ENCODE assay signal across 32 mouse cellular contexts in the genomic region with DNA sequence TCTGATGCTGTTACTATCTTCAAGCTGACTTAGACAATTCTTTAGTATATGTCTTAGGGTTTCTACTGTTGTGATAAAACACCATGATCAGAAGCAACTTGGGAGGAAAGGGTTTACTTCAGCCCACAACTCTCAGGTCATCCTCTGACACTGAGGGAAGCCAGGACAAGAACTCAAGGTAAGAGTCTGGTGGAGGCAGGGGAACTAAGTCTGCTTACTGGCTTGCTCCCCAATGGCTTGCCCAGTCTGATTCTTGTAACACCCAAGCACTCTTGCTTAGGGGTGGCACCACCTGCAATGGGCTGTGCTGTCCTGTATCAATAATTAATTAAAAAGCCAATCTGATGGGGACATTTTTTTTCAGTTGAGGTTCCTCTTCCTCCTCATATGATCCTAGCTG. TPM values are rescaled to one million over a fixed set of nuclear protein-coding genes. Genes with fewer than 3 reads are reported as not detected.
DNase-seq lines count a peak whose midpoint lies in the region; ATAC-seq and TF ChIP-seq lines count a peak whose summit lies in the region.
"Had no signal": no experiment of that assay in that cellular context is flagged by ENCODE, and none has a peak within 500 bp of the region (broad histone marks: within the 10 kb centered on the region; RNA-seq: fewer than 3 reads in every experiment).

No protein-coding gene starts in this region.

- intact Hi-C loops in heart, postnatal 25 days (cut with DNase I), result no loop called here

- H3K27ac ChIP-seq in heart, embryonic 10.5 days, result peak overlapping the region; percentile 94; the same call in 1 of the 2 replicates
- peak overlapping the region; percentile 98 for H3K27ac ChIP-seq in heart, embryonic 13.5 days (replicated peaks)
- peak overlapping the region; percentile 99 for H3K27ac ChIP-seq in heart, postnatal 0 days (ENCODE audit: low read depth)
- H3K27ac ChIP-seq: forebrain, embryonic 13.5 days; hindbrain, embryonic 12.5 days; hindbrain, embryonic 15.5 days had no signal

- no peak for TF ChIP-seq EP300 in heart, postnatal 0 days (IDR thresholded peaks at IDR 0.05; ENCODE audit: low read depth)

- H3K36me3 ChIP-seq in heart, embryonic 10.5 days, result peaks cover 7% of the 10 kb centered on the region
- peaks cover 5% of the 10 kb centered on the region for H3K36me3 ChIP-seq in heart, embryonic 13.5 days
- H3K36me3 ChIP-seq in heart, postnatal 0 days (replicated peaks; ENCODE audit: control insufficient read depth, insufficient read depth, low read length), result no peaks in the 10 kb centered on the region
- H3K36me3 ChIP-seq: forebrain, embryonic 10.5 days; G1E; hindbrain, embryonic 12.5 days; hindbrain, embryonic 15.5 days had no signal

- H3K9me3 ChIP-seq in heart, embryonic 10.5 days, result no peaks in the 10 kb centered on the region; the same call in 1 of the 2 replicates
- peaks cover 3% of the 10 kb centered on the region; the same call in 1 of the 2 replicates for H3K9me3 ChIP-seq in heart, embryonic 13.5 days
- no peaks in the 10 kb centered on the region for H3K9me3 ChIP-seq in heart, postnatal 0 days (replicated peaks; ENCODE audit: control insufficient read depth, low read length)
- H3K9me3 ChIP-seq: forebrain, embryonic 10.5 days; forebrain, embryonic 13.5 days; G1E; hindbrain, embryonic 12.5 days; hindbrain, embryonic 15.5 days had no signal

- no peak overlapping the region for H3K4me2 ChIP-seq in heart, embryonic 13.5 days
- H3K4me2 ChIP-seq in heart, postnatal 0 days (ENCODE audit: low read depth, low read length), result no peak overlapping the region
- H3K4me2 ChIP-seq: forebrain, embryonic 13.5 days; hindbrain, embryonic 12.5 days; hindbrain, embryonic 15.5 days had no signal

- peak overlapping the region; percentile 2; the same call in 1 of the 2 replicates for H3K9ac ChIP-seq in heart, embryonic 13.5 days
- no peak overlapping the region for H3K9ac ChIP-seq in heart, postnatal 0 days (replicated peaks; ENCODE audit: low read depth, low read length)
- H3K9ac ChIP-seq: forebrain, embryonic 13.5 days; hindbrain, embryonic 12.5 days; hindbrain, embryonic 15.5 days had no signal

- peaks cover 80% of the 10 kb centered on the region for H3K4me1 ChIP-seq in heart, embryonic 10.5 days
- peaks cover 84% of the 10 kb centered on the region for H3K4me1 ChIP-seq in heart, embryonic 13.5 days
- peaks cover 38% of the 10 kb centered on the region for H3K4me1 ChIP-seq in heart, postnatal 0 days (ENCODE audit: control insufficient read depth, insufficient read depth)

- no peak for ATAC-seq in heart, embryonic 13.5 days (ENCODE audit: extremely low read depth, insufficient number of reproducible peaks, low FRiP score, low TSS enrichment)
- ATAC-seq in heart, postnatal 0 days (ENCODE audit: insufficient read depth, low read depth), result no peak
- ATAC-seq: forebrain, embryonic 13.5 days; forebrain, embryonic 16.5 days; intestine, postnatal 0 days; Patski had no signal

- DNase-seq in heart, embryonic 10.5 days (ENCODE audit: low spot score), result no peak
- DNase-seq in heart, postnatal 25 days (ENCODE audit: low spot score), result no peak
- no peak for DNase-seq in heart, postnatal 4 days
- no peak for DNase-seq in heart, postnatal 0 days (ENCODE audit: low spot score)
- DNase-seq in heart, adult 9 months (ENCODE audit: low spot score in 2 of 2), result no peak
- DNase-seq: adrenal gland, postnatal 10 days; adrenal gland, postnatal 36 days; B cell, adult 2 months; cerebellum, adult 18-20 months; cerebellum, adult 9-10 months; cerebellum, postnatal 14 days; gastrocnemius, postnatal 10 days; gastrocnemius, postnatal 36 days; kidney, adult 2 months had no signal

- 0 out of 2 replicates have a peak overlapping the region, but pooled peaks have one; percentile 1 for H3K4me3 ChIP-seq in heart, embryonic 10.5 days
- H3K4me3 ChIP-seq in heart, embryonic 13.5 days, result no peak overlapping the region
- no peak overlapping the region for H3K4me3 ChIP-seq in heart, postnatal 0 days (ENCODE audit: low read depth, low read length)
- H3K4me3 ChIP-seq: forebrain, embryonic 10.5 days; forebrain, embryonic 13.5 days; hindbrain, embryonic 12.5 days; hindbrain, embryonic 15.5 days had no signal

- H3K27me3 ChIP-seq in heart, embryonic 10.5 days (ENCODE audit: insufficient read depth, poor library complexity, severe bottlenecking), result no peaks in the 10 kb centered on the region
- peaks cover 44% of the 10 kb centered on the region for H3K27me3 ChIP-seq in heart, embryonic 13.5 days (replicated peaks)
- no peaks in the 10 kb centered on the region for H3K27me3 ChIP-seq in heart, postnatal 0 days (ENCODE audit: control insufficient read depth, insufficient read depth, low read length)
- H3K27me3 ChIP-seq: forebrain, embryonic 13.5 days; hindbrain, embryonic 12.5 days; hindbrain, embryonic 15.5 days had no signal

- TF ChIP-seq CTCF in heart, postnatal 0 days (IDR thresholded peaks at IDR 0.05; ENCODE audit: low read depth), result no peak

RNA-seq across cellular contexts. Expression of a gene that starts 4.3 kb away (rescaled TPM):
- 2,022 and 5,104 TPM in 2 replicates for polyA plus RNA-seq in heart, embryonic 10.5 days (2016; fragmentation: Nextera tagmentation; extraction: Ambion mirVana)
- total RNA-seq in heart, postnatal 25 days (2021), result 1,000 to 10,000 TPM; 2,164 to 2,361 TPM
- 3,662 and 3,747 TPM in 2 replicates for polyA plus RNA-seq in heart, embryonic 13.5 days (2015; fragmentation: Nextera tagmentation; extraction: Ambion mirVana)
- 1,000 to 10,000 TPM; 1,764 to 1,922 TPM for total RNA-seq in heart, postnatal 4 days (2021)
- total RNA-seq in heart, postnatal 0 days (2014; rRNA removed; ENCODE audit: low replicate concordance), result 4,273 and 4,731 TPM in 2 replicates
- polyA plus RNA-seq in heart, postnatal 0 days (2015; fragmentation: Nextera tagmentation; extraction: Ambion mirVana), result 1,026 and 1,537 TPM in 2 replicates
- total RNA-seq: granulocyte monocyte progenitor cell, adult 5-6 weeks; hematopoietic stem cell, adult 5-6 weeks had no signal

RNA-seq across cellular contexts. Expression of a gene that starts 16.6 kb away (rescaled TPM):
- 73.7 and 88.8 TPM in 2 replicates for polyA plus RNA-seq in heart, embryonic 10.5 days (2016; fragmentation: Nextera tagmentation; extraction: Ambion mirVana)
- 10 to 100 TPM; 26.0 to 27.0 TPM for total RNA-seq in heart, postnatal 25 days (2021)
- 56.8 and 58.2 TPM in 2 replicates for polyA plus RNA-seq in heart, embryonic 13.5 days (2015; fragmentation: Nextera tagmentation; extraction: Ambion mirVana)
- total RNA-seq in heart, postnatal 4 days (2021), result 10 to 100 TPM; 35.7 to 39.7 TPM
- 20.2 and 50.1 TPM in 2 replicates for total RNA-seq in heart, postnatal 0 days (2014; rRNA removed; ENCODE audit: low replicate concordance)
- polyA plus RNA-seq in heart, postnatal 0 days (2015; fragmentation: Nextera tagmentation; extraction: Ambion mirVana), result 50.0 and 50.9 TPM in 2 replicates

RNA-seq across cellular contexts. Expression of a gene that starts 21.9 kb away (rescaled TPM):
- not detected in 2 replicates for polyA plus RNA-seq in heart, embryonic 10.5 days (2016; fragmentation: Nextera tagmentation; extraction: Ambion mirVana)
- total RNA-seq in heart, postnatal 25 days (2021), result not detected
- not detected in 2 replicates for polyA plus RNA-seq in heart, embryonic 13.5 days (2015; fragmentation: Nextera tagmentation; extraction: Ambion mirVana)
- total RNA-seq in heart, postnatal 4 days (2021), result not detected
- not detected in 2 replicates for total RNA-seq in heart, postnatal 0 days (2014; rRNA removed; ENCODE audit: low replicate concordance)
- not detected in 2 replicates for polyA plus RNA-seq in heart, postnatal 0 days (2015; fragmentation: Nextera tagmentation; extraction: Ambion mirVana)
- total RNA-seq: adrenal gland, adult 18-20 months; adrenal gland, postnatal 10 days; adrenal gland, postnatal 36 days; CH12.LX; G1E; gastrocnemius, adult 18-20 months; gastrocnemius, postnatal 10 days; gastrocnemius, postnatal 36 days; granulocyte monocyte progenitor cell, adult 5-6 weeks; hematopoietic stem cell, adult 5-6 weeks had no signal
- polyA plus RNA-seq: embryonic facial prominence, embryonic 11.5 days; embryonic facial prominence, embryonic 14.5 days; forebrain, embryonic 10.5 days; forebrain, embryonic 13.5 days; forebrain, embryonic 16.5 days; G1E; hindbrain, embryonic 12.5 days; hindbrain, embryonic 15.5 days; intestine, embryonic 14.5 days; intestine, postnatal 0 days; kidney, adult 2 months; kidney, embryonic 14.5 days; Patski had no signal

RNA-seq across cellular contexts. Expression of a gene that starts 32.0 kb away (rescaled TPM):
- polyA plus RNA-seq in heart, embryonic 10.5 days (2016; fragmentation: Nextera tagmentation; extraction: Ambion mirVana), result 2,034 and 3,157 TPM in 2 replicates
- total RNA-seq in heart, postnatal 25 days (2021), result over 10,000 TPM; 23,221 to 24,394 TPM
- 1,796 and 1,858 TPM in 2 replicates for polyA plus RNA-seq in heart, embryonic 13.5 days (2015; fragmentation: Nextera tagmentation; extraction: Ambion mirVana)
- total RNA-seq in heart, postnatal 4 days (2021), result over 10,000 TPM; 15,879 to 17,172 TPM
- 3,860 and 3,976 TPM in 2 replicates for total RNA-seq in heart, postnatal 0 days (2014; rRNA removed; ENCODE audit: low replicate concordance)
- polyA plus RNA-seq in heart, postnatal 0 days (2015; fragmentation: Nextera tagmentation; extraction: Ambion mirVana), result 8,242 and 9,737 TPM in 2 replicates
- total RNA-seq: adrenal gland, postnatal 36 days; granulocyte monocyte progenitor cell, adult 5-6 weeks; hematopoietic stem cell, adult 5-6 weeks had no signal
